Mouse (Mus musculus): ENCODE measurements around the gene Hpn. TPM values are rescaled to one million over a fixed set of nuclear protein-coding genes. Genes with fewer than 3 reads are reported as not detected.

The Hpn gene
- polyA plus RNA-seq, 1 experiment from 2014 or later, result 10.8 TPM

- WGBS, result 29% methylated on average over 18 of the region's 19 CpGs
- no peak; the same call in 1 of the 2 replicates for ATAC-seq (ENCODE audit: insufficient read depth)
- Histone ChIP-seq H3K27me3 (ENCODE audit: insufficient read depth, low read length) (no peaks in the 10 kb centered on the region), H3K9ac (no peak overlapping the region), H3K4me1 (ENCODE audit: insufficient read depth) (peaks cover 8% of the 10 kb centered on the region; the same call in 1 of the 2 replicates), H3K36me3 (ENCODE audit: insufficient read depth) (no peaks in the 10 kb centered on the region), H3K4me2 (peak overlapping the region; percentile 28; the same call in 1 of the 2 replicates), H3K27ac (ENCODE audit: low read depth) (peak overlapping the region; percentile 42; the same call in 1 of the 2 replicates), H3K4me3 (ENCODE audit: low read depth, low read length) (no peak overlapping the region), H3K9me3 (ENCODE audit: low read depth, low read length) (no peaks in the 10 kb centered on the region)
- DNase-seq, result peak; percentile 57
- TF ChIP-seq CTCF (IDR thresholded peaks at IDR 0.05; ENCODE audit: low read depth), result peak; percentile 50
Observed at GRCm38 (mm10) chr7:31156034-31156928, 41.2 kb upstream of the Hpn start.

- Histone ChIP-seq H3K4me3 (ENCODE audit: low read depth, low read length) (no peak within 1 kb of the TSS), H3K4me2 (peak within 1 kb of the TSS; percentile 28; the same call in 1 of the 2 replicates), H3K9me3 (ENCODE audit: low read depth, low read length) (no peaks in the 10 kb centered on the region), H3K27me3 (ENCODE audit: insufficient read depth, low read length) (no peaks in the 10 kb centered on the region), H3K9ac (no peak within 1 kb of the TSS), H3K27ac (ENCODE audit: low read depth) (peak within 1 kb of the TSS; percentile 42; the same call in 1 of the 2 replicates), H3K36me3 (ENCODE audit: insufficient read depth) (no peaks in the 10 kb centered on the region), H3K4me1 (ENCODE audit: insufficient read depth) (peaks cover 9% of the 10 kb centered on the region; the same call in 1 of the 2 replicates)
- TF ChIP-seq CTCF (IDR thresholded peaks at IDR 0.05; ENCODE audit: low read depth), result no peak
- DNase-seq (peak; percentile 33), ATAC-seq (ENCODE audit: insufficient read depth) (no peak)
- 58% methylated on average over 5 of the region's 5 CpGs for WGBS
Observed at GRCm38 (mm10) chr7:31155296-31156033, 40.4 kb upstream of the Hpn start, which contains the start of gene Gramd1a. Gene Gramd1a (minus strand): TSS chr7:31155896.

GRCm38 (mm10) chr7:31153536-31154320 lies 38.6 kb upstream of the Hpn start:
- ATAC-seq (ENCODE audit: insufficient read depth) (no peak), DNase-seq (no peak)
- no peak for TF ChIP-seq CTCF (IDR thresholded peaks at IDR 0.05; ENCODE audit: low read depth)
- Histone ChIP-seq H3K27ac (ENCODE audit: low read depth) (no peak overlapping the region), H3K36me3 (ENCODE audit: insufficient read depth) (no peaks in the 10 kb centered on the region), H3K27me3 (ENCODE audit: insufficient read depth, low read length) (no peaks in the 10 kb centered on the region), H3K4me1 (ENCODE audit: insufficient read depth) (peaks cover 18% of the 10 kb centered on the region), H3K4me3 (ENCODE audit: low read depth, low read length) (no peak overlapping the region), H3K9ac (no peak overlapping the region), H3K4me2 (no peak overlapping the region), H3K9me3 (ENCODE audit: low read depth, low read length) (no peaks in the 10 kb centered on the region)
- 80% methylated on average over 6 of the region's 6 CpGs for WGBS

GRCm38 (mm10) chr7:31151301-31152241 lies 36.5 kb upstream of the Hpn start:
- TF ChIP-seq CTCF (IDR thresholded peaks at IDR 0.05; ENCODE audit: low read depth), result no peak
- no peaks in the 10 kb centered on the region for H3K9me3 ChIP-seq (ENCODE audit: low read depth, low read length)
- peak overlapping the region; percentile 95 for H3K27ac ChIP-seq (ENCODE audit: low read depth)
- H3K4me2 ChIP-seq, result peak overlapping the region; percentile 77
- 15% methylated on average over 23 of the region's 23 CpGs for WGBS
- ATAC-seq (ENCODE audit: insufficient read depth) (peak; percentile 50), DNase-seq (peak; percentile 80)
- peak overlapping the region; percentile 89 for H3K4me3 ChIP-seq (ENCODE audit: low read depth, low read length)
- H3K9ac ChIP-seq, result peak overlapping the region; percentile 95
- H3K27me3 ChIP-seq (ENCODE audit: insufficient read depth, low read length), result no peaks in the 10 kb centered on the region
- peaks cover 8% of the 10 kb centered on the region; the same call in 1 of the 2 replicates for H3K36me3 ChIP-seq (ENCODE audit: insufficient read depth)
- peaks cover 30% of the 10 kb centered on the region for H3K4me1 ChIP-seq (ENCODE audit: insufficient read depth)

DNA sequence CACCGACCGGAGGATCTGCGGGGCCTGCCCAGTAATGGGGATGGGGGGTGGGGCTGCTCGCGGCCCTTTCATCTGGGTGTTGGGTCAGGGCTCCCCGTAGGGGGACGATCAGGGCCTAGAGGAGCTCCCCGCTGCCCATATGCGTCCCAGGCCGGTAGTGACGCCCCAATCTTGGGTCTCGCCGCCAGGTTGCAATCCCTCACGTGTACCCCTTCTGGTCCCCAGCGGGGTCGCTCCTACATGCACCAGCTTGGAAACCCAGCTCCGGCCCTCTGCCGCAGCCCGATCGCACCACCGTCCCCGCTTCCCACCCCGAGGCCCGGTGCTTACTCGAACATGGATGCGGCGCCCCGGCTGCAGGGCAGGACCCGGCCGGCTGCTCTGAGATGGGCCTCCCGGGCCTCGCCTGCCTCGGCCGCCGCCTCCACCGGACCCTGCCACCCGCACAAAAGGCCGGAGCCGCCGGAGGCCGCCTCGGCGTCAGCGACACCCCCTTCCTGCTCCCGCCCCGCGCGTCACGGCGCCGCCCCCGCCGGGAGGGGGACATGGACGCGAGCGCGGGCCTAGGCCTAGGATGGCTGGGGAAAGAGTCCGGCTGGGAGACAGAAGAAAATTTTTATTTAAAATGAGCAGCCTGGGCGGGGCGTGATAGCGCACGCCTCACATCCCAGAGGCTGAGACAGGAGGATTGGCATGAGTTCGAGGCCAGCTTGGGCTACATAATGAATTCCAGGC lies 35.6 kb upstream of the Hpn start:
- Histone ChIP-seq H3K4me3 (ENCODE audit: low read depth, low read length) (peak overlapping the region; percentile 89), H3K27me3 (ENCODE audit: insufficient read depth, low read length) (no peaks in the 10 kb centered on the region), H3K27ac (ENCODE audit: low read depth) (peak overlapping the region; percentile 95), H3K4me1 (ENCODE audit: insufficient read depth) (peaks cover 38% of the 10 kb centered on the region), H3K4me2 (peak overlapping the region; percentile 77), H3K36me3 (ENCODE audit: insufficient read depth) (peaks cover 13% of the 10 kb centered on the region; the same call in 1 of the 2 replicates), H3K9me3 (ENCODE audit: low read depth, low read length) (no peaks in the 10 kb centered on the region), H3K9ac (peak overlapping the region; percentile 95)
- no peak for TF ChIP-seq CTCF (IDR thresholded peaks at IDR 0.05; ENCODE audit: low read depth)
- DNase-seq (peak; percentile 94), ATAC-seq (ENCODE audit: insufficient read depth) (peak; percentile 89)
- under 1% methylated on average over 63 of the region's 63 CpGs for WGBS
